Mouse (Mus musculus): Measurements from ENCODE around the gene Ngb.

Gene Ngb

GRCm38 (mm10) chr12:87091916-87092315 lies 10.4 kb downstream of the Ngb start:
- no peak for DNase-seq (ENCODE audit: low spot score)

DNA sequence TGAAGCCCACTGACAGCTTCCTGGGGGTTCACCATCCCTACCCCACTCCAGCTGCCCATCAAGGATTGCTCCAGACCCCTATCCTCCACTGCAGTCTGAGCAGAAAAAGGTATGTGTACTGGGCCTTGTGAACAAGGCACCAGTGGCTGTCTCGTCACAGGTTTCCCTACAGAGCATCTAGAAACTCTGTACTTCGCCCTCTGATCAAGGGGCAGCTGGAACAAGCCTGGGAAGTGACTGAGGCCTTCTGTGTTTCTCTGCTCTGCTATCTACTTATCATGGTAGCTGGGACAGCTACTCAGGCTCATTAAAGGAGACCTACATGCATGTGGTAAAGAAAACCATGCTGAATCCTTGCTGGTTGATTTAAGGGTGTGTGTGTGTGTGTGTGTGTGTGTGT lies 12.6 kb downstream of the Ngb start:
- no peak for DNase-seq (ENCODE audit: low spot score)

- DNase-seq (ENCODE audit: low spot score) = no peak
These were observed 13.1 kb downstream of the Ngb start for GRCm38 (mm10) chr12:87089255-87089654.

GRCm38 (mm10) chr12:87088331-87088730 lies 14.0 kb downstream of the Ngb start:
- no peak for DNase-seq (ENCODE audit: low spot score)

DNA sequence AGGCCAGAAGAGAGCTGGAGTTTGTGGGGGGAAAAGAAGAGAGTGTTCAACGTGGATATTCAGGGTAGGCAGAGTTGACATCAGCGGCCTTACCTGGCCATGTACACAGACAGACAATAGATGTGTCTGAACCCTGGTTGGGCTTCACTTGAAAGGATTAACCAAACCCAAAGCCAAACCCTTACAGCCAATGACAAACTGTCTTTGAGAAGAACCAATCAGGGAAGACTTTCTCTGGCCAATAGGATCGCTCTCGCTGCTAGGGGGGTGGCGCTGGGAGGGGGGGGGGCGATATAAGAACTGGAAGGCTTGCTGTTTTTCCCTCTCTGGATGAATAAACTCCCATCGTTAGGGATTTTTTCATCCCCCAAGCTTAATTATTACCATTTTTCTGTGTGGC lies 15.1 kb downstream of the Ngb start:
- DNase-seq (ENCODE audit: low spot score) = no peak

DNA sequence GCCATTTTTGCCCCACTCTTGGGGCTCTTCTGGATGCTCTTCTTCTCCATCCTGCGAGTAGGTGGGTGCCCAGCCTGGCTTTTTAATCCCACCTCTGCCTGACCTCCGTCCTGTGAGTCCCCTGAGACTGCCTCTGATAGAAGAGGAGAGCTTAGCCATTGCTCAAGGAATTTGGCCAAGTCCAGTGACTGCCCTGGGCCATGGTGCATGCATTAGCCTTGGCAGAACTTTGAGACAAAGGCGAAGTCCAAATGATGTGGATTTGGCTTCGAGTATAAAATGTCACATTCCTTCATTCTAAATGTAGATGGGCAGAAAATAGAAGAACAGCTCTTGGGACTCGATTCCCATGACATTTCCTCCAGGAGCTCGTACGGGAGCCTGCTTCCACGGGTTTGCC lies 19.5 kb downstream of the Ngb start:
- no peak for DNase-seq (ENCODE audit: low spot score)

DNA sequence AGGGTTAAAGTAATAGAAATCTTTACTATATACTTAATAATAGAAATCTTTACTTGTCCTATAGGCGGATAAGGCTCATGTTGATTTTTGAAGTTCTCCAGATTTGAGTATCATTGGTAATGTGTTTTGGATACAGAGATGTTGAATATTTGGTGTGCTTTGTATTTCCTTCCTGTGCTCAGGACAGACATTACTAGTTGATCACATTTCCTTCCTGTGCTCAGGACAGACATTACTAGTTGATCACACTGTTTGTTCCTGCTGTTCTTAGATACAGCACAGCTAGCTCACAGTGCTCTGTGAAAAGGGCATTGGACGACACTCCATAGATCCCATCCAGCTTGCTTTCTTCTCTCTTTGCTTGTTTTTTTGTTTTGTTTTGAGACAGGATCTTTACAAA lies 25.7 kb downstream of the Ngb start:
- no peak for DNase-seq (ENCODE audit: low spot score)

- no peak for DNase-seq (ENCODE audit: low spot score)
These were observed 31.8 kb downstream of the Ngb start for GRCm38 (mm10) chr12:87070520-87070919.

DNA sequence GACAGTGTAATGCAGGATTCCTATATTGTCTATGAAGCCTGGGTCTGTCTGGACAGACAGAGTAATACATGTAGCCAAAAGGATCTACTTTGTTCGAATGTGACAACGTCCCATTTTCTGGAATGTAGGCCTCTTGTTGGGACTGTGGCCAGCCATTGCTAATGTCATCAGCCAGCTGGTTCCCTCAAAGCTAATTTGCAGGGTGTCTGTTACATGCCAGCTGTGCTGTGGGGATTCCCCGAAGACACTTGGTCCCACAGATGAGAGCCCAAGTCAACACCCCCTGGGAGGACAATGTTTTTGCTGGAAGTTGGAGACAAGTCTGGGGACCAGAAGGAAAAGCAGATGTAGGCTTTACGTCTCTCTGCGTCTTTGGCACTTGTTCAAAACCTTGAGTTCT lies 35.9 kb downstream of the Ngb start:
- peak; percentile 40 for DNase-seq (ENCODE audit: low spot score)

- DNase-seq (ENCODE audit: low spot score) = peak; percentile 20
These were observed 36.9 kb downstream of the Ngb start for GRCm38 (mm10) chr12:87065446-87065845.

- no peak for DNase-seq (ENCODE audit: low spot score)
These were observed 45.3 kb downstream of the Ngb start for GRCm38 (mm10) chr12:87057066-87057465.

DNA sequence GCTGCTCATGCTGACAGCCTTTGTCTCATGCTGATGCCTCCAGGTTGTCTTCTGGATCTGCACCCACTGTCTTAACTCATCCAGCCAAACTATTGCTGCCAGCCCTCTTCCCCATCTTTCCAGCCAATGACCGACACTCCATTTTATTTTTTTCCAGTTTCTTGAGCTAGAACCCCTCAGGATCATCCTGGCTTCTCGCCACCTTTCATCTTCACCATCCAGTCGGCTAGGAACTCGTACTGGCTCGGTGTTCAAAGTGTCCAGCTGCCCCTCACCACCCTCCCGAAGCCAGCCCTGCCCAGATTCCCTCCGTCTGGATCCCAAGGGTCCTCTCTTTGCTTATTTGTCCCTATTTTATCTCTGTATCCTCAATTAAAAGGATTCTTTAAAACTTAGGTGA lies 47.5 kb downstream of the Ngb start:
- no peak for DNase-seq (ENCODE audit: low spot score)

DNA sequence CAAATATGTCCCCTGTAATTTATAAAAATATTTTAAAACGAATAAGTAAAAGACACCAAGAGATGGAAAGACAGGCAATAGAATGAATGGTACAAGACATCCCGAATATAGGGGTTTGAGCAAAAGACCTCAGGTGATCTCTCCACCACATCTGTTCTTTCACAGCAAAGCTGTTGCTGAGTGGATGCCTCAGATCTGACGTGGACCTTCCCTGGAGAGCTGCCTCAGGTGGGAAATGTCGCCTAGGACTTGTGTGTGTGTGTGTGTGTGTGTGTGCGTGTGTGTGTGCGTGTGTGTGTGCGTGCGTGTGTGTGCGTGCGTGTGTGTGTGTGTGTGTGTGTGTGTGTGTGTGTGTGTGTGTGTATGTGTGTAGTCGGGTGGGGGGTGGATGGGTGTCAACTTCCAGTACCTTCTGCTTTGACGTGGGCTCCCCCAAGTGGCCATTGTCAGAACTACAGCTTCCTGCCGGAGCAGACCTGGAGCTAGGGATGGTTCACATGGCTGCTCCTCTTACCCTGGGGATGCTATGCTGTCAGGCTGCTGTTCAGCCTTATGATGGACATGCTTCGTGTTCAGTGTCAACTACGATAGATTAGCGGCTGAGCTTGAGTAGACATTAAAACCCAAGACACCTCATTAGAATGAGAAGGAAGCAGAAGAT lies 49.5 kb downstream of the Ngb start:
- DNase-seq (ENCODE audit: low spot score) = peak; percentile 49

DNA sequence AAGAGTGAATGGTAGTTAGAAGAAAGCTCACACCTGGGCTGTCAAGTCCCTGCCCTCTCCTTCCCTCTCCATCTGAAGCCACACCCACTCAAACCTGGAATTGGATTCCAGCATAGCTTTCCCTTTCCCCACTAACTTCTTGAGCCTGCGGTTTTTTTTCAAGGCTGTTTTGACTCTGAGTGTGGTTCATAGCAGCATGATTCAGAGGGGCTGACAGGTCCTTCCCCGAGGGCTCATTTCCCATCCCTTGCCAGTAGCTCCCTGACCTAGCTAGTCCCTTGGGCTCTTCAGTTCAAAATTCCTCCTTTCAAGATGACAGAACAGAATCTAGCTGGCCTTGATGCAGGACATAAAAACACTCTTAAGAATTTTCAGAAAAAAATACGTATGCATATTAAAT lies 54.8 kb downstream of the Ngb start:
- DNase-seq (ENCODE audit: low spot score) = no peak

Data from MN1 (cell line).